Mouse (Mus musculus) liver, postnatal 0 days (tissue): Measurements from ENCODE around the gene Omp.

Experiments
- CTCF ChIP-seq: sonication (generic); IDR thresholded peaks from 2 replicates; pipeline ENCODE4 v1.5.1; 2016; ENCODE audit warnings: antibody characterized with exemption, low read depth
- EP300 ChIP-seq: IDR thresholded peaks from 2 replicates; pipeline ENCODE4 v1.6.1; 2016; ENCODE audit warnings: antibody characterized with exemption, low read depth, mild to moderate bottlenecking

- TF ChIP-seq CTCF (no peak), EP300 (no peak)
These were observed 11.0 kb upstream of the Omp start for GRCm38 (mm10) chr7:98156280-98156665.
